Mouse (Mus musculus) embryo, embryonic 10 days (tissue): ENCODE measurements around the gene Fam122a.

ENCODE experiments used
- DNase-seq: peaks from one replicate; pipeline ENCODE4 v3.0.0-alpha.2; 2015; ENCODE audit warnings: low spot score

Gene Fam122a

DNA sequence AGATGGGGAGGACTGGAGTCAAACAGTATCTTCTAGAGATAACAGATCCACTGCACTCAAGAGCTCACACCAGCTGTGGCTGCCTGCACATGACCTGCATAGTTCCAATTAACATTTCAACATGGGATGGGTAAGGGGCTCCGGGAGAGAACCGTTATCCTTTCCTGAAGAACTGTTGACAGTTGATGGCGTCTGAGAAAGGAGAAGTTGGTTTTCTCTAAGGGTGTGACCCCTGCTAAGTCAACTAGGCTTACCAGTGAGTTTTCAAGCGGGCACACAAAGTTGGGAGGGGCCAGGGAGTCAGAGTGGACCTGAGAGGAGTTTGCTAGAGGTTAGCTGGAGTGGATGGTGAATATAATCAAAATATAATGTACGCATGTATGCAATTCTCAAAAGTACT, 13.1 kb upstream of the Fam122a start:
- no peak for DNase-seq

DNA sequence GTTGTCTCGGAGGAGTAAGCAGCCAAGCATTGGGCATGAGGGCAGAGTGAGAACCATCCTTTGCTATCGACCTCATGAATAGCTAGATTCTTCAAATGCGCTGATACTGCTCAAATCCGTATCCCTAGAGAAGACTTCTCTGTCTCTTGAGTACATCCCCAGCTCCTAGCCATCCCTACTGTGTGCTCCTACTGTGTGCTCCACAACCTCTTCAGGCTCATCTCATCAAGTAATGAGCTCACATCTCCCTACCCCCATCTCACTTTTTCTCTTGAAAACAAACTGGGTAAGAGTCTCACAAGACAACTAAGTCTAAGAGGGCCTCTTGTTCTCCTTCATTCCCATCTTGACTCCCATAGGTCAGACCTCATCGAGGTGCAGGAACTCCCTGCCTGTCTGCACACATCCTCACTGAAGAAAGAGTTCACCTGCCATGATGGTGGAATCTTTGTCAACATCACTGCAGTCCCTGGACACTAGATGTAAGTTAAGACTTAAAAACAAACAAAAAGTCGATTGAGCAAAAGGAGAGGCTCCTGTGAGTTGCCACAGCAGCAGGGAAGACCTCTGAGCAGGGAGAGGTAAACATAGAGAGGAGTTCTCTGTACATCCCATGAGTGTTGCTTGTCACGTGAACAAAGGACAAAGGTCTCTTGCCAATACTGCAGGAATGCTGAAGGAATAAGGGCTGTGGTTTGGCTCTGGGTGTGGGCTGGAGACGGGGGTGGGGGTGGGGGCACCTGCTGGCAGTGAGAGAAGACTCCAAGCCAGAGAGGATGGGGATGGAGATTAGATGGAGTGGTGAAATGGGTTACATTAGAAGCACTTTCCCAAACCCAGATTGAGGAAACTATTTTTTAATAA, 9.5 kb upstream of the Fam122a start:
- no peak for DNase-seq

DNA sequence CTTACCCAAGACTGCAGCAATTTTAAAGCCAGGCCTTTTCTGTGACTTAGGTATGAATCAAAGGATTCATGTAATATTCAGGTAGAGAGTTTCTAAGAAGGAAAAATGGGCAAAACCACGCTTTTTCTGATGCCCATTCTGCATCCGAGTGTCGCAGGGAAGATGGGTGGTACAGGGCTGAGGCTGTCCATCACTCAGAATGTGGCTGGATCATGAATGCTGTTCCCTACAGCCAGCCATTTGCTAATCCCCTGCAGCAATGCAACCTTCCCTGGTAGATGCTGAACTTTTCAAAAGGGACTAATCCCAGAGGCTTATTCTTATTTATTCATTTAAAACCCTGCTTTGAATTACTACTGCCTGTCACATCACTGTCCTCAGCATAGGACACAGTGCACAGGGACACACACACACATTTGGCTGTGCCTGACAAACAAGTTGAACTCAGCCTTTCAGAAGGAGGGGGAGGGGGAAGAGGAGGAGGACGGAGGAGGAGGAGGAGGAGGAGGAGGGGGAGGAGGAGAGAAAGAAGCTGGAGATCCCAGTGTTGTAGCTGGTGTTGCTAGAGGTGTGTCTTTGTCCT, 7.5 kb upstream of the Fam122a start:
- DNase-seq = no peak

DNA sequence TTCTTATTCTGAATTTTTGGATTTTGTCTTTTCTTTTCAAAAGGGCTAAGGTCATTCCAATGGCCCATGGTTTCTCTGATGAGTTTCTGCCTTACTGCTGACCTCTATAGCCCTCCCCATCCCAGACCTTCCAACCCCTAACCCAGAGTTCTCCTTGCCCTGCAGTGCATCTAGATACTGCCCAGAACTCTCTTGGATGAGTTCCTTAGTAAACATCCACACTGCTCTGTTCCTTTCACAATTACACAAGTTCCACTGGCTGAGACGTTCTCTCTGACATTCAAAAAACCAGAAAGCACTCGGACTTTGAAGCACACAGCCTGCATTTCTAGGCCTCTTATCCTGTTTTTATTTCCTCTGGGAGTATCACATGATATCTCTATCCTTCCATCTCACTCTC, 3.8 kb upstream of the Fam122a start:
- DNase-seq = no peak

DNA sequence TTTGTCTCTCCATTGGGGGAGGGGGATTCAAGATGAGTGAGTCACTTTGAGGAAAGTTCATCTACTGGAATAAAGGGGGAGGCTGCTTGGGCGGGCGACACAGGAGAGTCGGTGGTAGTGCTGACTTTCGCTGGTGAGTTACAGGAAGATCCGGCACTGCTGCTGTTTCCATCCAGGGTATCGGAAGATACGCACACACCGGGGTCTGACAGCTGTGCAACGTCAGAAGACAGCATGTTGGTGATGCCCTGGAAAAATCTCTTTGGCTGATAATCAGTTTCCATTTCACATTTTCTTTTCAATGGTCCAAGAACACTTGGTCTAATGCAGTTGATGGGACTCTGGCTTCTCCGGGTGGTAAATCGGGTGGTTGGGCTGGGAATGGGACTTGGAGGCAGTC, 695 bp downstream of the Fam122a start:
- DNase-seq = peak; percentile 54

DNA sequence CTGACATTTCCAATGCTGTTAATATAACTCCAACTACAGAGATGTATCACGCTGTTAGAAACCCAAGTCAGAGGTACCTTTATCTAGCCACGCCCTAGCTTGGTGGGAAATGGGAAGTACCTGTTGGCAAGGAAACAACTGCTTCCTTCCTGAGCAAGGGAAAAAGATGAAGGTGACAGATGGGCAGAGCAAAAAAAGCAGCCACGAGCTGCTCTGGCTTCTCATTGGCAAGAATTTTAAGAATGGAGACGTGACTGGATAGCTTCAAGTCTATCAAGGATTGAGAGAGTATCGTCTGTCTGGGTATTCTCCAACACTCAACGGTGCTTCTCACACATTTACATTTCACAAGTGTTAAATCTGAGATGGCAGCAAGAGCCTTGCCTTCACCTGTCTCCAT, 1.9 kb downstream of the Fam122a start:
- DNase-seq = no peak

DNA sequence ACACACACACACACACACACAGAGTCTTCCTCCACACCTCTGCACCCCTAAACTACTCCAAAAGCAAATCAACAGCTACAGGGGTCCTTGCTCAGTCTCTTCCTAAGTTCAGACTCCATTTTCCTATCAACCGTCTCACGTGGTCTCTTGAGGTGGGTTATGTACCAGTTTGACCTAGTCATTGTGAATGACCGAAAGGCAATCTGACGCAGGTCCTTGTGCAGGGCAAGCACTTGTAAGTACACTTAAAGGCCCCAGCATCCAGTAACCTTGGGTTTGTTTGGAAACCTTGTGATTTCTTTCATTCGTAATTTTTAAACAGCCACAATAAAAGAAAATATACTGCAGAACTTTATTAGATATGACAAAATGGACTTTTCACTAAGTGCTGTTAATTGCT, 4.6 kb downstream of the Fam122a start:
- DNase-seq = no peak

DNA sequence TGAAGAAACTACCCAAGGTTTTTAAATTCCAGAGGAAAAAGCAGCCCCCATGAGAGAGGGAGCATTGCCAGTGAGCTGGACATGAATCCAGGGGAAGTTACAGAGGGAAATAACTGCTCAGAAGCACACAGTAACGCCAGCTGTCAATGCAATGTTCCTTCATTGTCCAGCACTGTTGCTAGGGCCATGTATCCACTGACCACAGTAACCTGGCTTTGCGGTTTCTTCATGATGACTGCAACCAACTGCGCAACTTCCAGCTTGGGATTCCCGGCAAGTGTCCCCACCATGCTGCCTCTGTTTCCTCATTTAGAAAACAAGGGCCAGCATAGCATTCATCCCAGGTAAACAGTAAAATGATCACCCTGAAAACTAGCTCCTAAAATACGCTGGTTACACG, 5.6 kb downstream of the Fam122a start:
- DNase-seq = no peak

DNA sequence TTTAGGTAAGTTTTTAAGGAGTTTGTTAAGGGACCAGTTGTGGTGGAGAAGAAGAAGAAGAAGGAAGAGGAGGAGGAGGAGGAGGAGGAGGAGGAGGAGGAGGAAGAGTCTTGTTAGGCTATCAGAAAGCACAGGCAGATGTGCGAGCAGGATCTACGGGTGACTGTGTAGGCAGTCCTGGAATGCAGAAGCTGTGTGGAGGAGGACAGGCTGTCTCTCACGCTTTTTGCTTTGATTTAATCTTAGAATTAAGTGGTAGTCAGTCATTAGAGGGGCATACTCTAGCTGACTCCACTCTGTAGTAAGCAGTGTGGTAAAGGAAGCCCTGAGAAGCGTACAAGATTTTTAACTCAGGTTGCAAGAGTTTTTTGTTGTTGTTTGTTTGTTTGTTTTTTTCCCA, 7.9 kb downstream of the Fam122a start:
- no peak for DNase-seq

DNA sequence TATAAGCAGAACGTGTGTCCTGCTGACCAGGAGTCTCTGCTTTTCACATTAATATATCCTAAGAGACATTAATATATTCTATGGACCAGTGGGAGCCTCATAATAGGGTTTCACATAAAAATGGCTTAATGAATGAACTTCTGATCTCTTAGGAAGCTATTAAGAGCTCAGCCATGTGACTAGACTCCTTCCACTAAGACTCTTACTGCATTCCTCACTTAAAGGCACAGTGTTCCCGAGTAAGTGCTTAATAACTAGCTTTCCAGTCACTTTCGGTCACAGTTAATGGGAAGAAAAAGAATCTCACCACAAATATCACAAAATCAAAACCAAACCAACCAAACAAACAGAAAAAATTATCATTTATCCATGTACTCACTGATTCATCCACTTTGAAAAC, 8.5 kb downstream of the Fam122a start:
- no peak for DNase-seq

DNA sequence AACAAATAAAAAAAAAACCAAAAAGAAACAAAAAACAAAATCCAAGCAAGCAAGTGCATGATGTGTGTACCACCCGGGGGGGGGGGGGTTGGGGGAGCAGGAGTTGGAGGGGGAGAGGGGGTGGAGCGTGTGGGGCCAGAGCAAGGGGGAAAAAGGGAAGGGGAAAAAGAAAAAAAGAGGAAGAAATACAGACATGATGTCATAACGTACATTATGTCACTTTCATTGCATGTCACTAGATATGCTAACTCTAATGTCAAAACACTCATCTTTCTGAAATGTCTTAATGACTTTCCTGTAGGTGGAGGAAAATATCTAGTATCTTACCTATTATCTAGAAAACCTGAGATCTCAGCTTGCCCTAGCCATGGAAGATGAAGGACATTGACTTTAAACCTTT, 14.1 kb downstream of the Fam122a start:
- DNase-seq = no peak

DNA sequence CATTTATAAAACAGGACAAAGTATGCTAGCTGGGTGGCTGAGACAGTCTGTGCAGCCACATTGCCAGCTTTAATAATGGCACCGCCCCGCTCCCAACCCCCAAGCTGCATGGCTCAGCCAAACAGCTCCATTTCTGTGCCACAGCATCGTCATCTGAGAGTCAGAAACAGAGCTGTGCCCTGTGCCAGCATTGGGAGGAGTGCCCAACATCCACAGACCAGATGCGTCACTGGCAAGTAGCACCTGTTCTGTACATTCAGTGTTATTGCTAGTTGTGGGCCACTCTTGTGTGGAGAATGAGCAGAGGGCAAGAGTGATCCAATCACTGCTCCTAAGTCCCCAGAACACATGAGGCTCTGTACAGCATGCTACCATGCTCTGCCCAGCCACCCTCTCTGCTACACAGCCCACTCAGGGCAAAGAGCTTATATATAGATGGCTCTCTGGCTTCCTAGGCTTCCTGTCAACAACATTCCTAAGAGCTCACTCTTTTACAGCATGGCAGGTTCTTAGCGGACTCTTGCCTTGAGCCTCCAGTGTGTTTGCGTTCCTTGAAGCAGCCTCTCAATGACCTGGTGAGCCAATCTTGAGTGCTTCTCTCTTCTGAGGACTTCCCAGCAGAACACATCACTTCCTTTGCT, 20.4 kb downstream of the Fam122a start:
- DNase-seq = no peak

DNA sequence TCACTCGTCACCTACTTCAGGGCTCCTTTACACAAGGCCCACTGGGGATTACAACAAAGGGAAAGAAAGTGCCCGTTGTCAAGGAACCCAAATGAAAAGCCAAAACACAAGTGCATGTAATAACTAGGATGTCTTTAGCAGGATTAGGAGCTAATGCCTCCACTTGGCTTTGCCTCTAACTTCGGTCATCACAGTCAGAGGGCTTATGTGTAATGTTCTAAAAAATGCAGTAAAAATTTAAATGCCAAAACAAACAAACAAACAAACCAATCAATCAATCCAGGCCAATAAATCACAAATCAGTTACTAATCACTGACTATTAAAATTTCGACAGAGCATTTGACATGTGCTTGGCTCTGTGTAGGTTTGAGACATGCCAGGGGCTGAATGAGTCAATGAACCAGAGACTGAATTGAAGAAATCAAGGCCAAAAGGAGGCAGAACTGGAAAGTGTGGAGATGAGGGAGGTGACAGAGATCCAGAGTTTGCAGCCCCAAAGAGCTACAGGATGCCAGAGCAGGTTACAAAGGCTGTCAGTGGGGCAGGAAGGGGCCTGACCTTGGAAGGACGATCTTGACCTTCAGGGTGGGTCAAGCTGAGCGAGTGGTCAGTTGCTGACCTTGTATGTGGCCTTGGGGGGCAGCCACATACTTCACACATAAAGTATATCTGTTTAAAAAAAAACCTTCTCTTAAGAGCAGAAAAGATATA, 21.8 kb downstream of the Fam122a start:
- DNase-seq = no peak

DNA sequence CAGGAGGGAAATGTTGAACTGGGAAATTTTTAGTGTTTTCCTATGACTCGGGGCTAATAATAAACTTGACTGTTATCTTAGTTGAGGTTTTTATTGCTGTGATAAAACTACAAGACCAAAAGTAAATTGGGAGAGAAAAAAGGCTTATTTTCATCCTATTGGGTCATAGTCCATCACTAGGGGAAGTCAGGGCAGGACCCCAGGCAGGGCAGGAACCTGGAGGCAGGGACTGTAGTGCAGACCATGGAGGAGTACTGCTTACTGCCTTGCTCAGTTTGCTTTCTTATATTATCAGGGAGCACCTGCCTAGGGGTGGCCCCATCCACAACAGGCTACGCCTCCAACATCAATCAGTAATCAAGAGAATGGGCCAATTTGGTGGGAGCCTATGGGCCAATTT, 22.7 kb downstream of the Fam122a start:
- no peak for DNase-seq

DNA sequence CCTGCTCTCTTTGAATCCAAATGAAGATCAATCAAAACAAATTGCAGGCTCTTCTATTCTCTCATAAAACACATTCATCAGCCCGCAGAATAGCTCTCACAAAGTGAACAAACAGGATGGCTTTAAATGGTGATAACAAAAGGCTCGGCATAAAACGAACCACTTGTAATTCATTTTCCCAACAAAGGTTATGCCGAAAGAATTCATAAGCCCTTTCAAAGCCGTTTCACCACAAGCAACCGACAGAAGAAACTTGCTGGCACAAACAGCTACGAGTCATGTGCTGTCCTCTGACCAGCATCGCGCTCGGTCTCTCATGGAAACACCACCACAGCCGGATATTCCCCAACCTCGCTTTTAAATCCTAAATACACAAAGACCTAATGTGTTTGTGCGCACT, 23.8 kb downstream of the Fam122a start:
- peak; percentile 28 for DNase-seq

DNA sequence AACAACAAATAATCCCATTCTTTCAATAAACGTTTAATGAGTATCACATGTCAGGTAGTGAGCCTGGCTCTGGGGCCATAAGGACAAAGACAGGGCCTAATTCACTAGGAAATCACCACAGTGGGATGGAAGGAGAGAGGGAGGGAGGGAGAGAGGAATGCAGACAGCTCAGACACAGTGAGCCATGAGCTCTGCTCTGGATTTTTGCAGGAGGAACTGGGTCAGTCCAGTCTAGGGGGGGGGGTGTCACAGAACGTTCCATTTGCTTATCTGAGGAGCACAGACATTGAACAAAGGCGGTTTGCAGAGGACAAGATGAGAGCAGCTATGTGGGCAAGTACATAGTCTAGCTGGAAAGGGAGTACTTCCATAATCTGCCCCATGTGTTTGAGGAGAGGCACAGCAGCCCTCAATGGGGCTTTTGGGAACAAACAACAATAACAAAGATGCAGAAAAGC, 24.7 kb downstream of the Fam122a start:
- peak; percentile 43 for DNase-seq

DNA sequence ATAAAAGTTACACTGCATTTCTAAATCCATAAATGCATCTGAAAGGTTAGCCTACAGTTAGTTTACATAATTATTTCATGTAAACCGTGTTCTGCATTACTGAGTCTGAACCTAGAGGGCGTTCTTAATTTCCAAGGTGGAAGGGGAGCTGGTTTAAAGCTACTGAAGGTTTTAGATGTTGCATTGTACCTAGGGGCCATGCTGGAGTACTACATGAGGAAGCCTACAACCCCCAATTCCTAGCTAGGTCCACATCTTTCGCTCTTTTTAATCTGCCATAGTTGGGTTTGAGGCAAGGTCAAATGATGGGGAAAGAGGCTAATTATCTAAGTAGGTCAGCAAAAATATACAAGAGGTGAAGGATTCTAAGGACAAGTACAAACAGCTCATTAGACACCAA, 25.5 kb downstream of the Fam122a start:
- no peak for DNase-seq

DNA sequence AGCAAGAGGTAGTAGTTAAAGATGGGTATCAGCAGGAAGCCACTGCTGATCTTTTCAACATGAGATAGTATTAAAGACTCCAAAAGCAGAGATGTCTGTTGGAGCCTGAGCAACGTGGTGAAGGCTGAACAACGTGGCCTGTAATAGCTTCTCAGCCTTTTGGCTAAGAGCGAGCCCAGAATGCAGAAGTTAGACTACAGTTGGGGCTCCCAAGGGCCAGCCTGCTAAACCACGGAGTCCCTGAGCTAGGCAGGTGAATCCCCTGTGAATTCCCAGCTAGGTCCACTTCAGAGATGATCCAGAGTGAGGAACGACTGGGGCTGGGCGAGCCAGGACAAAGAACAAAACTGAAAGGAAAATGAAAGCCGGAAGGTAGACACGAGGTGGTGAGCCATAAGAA, 26.4 kb downstream of the Fam122a start:
- no peak for DNase-seq

DNA sequence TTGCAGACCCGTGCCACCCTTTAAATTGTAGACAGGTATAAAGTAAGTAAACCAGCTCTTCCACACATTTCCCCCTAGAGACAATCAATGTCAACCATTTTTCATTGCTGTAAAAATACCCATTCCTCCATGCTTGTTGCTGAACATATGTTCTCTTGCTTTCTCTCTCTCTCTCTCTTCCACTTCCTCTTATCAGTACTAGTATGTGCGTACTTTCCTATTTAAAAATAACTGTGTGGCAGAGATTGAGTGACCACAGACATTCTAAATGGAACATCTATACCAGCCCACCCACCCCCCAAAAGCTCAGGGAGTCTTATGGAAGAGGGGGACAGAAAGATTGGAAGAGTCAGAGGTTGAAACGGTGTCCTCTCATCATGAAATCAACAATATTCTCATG, 32.8 kb downstream of the Fam122a start:
- DNase-seq = no peak

DNA sequence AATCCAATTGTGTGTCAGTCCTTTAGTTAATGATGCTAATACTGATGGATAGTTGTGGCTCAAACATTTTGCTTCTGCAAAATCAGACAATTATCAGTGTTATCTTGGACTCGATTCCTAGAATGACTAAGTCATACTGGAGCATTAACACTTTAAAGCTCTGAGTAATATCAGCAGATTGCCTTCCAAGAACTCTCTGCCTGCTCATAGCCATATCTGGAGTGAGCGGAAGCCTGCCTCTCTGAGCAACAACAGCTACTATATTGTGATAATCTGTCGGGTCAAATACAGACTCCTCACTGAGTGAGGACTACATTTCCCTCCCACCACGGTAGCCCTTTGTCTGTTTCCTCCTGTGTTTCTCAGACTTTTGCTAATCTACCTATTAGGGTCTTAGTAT, 37.4 kb downstream of the Fam122a start:
- no peak for DNase-seq

DNA sequence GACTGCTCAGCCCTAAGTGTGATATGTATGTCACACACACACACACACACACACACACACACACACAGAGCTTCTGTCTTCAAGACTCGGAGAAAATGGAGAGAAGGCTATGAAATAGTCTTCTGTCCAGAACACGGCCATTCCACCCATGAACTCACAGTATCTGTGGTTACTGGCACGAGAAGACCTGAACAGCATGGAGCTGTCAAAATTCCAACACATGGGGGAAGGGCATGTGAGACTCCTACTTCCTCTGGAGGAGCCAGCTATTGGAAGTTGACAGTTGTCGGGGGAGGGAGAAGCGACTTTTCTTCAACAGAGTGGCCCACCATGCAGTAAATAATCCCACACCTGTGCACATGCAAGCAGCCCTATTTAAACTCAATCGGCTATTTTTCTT, 42.9 kb downstream of the Fam122a start:
- DNase-seq = no peak

DNA sequence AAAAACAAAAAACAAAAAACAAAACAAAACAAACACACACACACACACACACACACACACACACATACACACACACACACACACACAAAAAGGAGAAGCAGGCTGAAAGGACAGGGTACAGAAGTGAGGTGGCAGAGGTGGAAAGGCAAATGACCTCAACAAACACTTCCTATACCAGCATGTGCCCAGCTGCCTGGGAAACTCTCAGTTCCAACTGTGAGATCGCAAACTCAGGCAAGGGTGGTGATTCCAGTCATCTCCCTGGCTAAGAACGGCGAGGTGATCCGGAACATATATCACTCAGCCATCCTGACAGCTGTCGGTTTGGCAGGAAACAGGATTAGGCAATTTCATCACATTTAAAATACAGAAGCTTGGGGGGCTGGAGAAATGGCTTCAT, 44.7 kb downstream of the Fam122a start:
- no peak for DNase-seq

DNA sequence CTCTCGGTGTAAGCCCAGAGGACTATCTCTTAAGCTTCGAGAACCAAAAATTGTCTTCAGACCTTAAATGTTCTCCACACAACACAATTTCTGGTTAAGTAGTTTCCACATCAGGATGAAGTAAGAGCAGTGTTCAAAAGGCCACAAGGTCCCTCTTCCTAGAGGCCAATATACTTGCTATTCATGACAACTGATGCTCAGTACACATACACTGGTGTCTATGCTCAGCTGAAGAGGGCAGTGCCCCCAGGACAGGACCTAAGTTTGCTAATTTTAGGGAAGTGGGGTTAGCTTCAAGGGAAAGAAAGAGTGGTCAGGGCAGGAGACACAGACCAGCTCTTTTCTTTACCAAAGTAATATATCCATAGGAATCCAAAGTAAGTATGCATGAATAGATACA, 45.8 kb downstream of the Fam122a start:
- DNase-seq = no peak
